In genomic region chr10:83681334-83681733, GRCm38 (mm10) we compare ENCODE assay signal across 11 mouse cellular contexts. TPM values are rescaled to one million over a fixed set of nuclear protein-coding genes. Genes with fewer than 3 reads are reported as not detected.
"Had no signal": no experiment of that assay in that cellular context is flagged by ENCODE, and none has a peak within 500 bp of the region (broad histone marks: within the 10 kb centered on the region; RNA-seq: fewer than 3 reads in every experiment).

No protein-coding gene starts in this region.

- DNase-seq: kidney, adult 18-20 months; kidney, postnatal 10 days; kidney, postnatal 4 days; left cerebral cortex, postnatal 4 days; lung, adult 18-20 months; thymus, adult 2 months; thymus, postnatal 25 days had no signal

RNA-seq across cellular contexts. Expression of gene 1500009L16Rik, which starts 41.3 kb away (rescaled TPM):
- total RNA-seq: liver, adult 2 months; megakaryocyte-erythroid progenitor cell, adult 5-6 weeks; monocyte, adult 5-6 weeks; neutrophil, adult 5-6 weeks had no signal
